Mouse (Mus musculus): ENCODE measurements around the gene Csdc2. TPM values are rescaled to one million over a fixed set of nuclear protein-coding genes. Genes with fewer than 3 reads are reported as not detected.
"Not testable (repeated sequence)": the region's sequence is repeated elsewhere in the genome, so short reads cannot be mapped to it uniquely, and the experiment has no call there.

Gene Csdc2
- polyA plus RNA-seq, 1 experiment from 2014 or later: 5.5 TPM

DNA sequence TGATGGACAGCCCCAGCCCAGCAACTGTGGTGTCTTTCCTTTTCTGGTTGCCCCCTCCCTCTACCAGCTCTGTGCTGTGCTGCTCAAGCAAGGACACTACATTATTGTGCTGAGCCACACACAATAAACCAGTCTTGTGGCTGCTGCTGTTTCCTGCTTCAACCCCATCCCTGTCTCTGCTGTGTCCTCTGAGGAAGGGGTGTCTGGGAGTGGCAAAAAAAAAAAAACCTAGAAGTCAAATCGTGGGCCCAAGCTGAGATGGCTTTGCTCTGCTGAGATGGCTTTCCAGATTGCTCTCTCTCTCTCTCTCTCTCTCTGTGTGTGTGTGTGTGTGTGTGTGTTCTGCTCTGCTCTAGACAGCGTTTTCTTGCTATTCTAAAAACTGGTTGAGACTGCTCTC is 31.9 kb downstream of the Csdc2 start:
- Histone ChIP-seq H3K9me3 (replicated peaks; ENCODE audit: control insufficient read depth, low read length) (no peaks in the 10 kb centered on the region), H3K4me3 (ENCODE audit: low read depth, low read length) (no peak overlapping the region), H3K4me1 (ENCODE audit: control insufficient read depth, insufficient read depth, low read length) (no peaks in the 10 kb centered on the region), H3K9ac (replicated peaks; ENCODE audit: low read length) (no peak overlapping the region), H3K27ac (replicated peaks; ENCODE audit: low read depth, low read length) (no peak overlapping the region), H3K4me2 (ENCODE audit: low read depth, low read length) (no peak overlapping the region), H3K36me3 (replicated peaks; ENCODE audit: control insufficient read depth, insufficient read depth, low read depth, low read length) (no peaks in the 10 kb centered on the region), H3K27me3 (ENCODE audit: control insufficient read depth, insufficient read depth, low read length) (no peaks in the 10 kb centered on the region)
- ATAC-seq (replicated peaks; ENCODE audit: insufficient number of reproducible peaks, low FRiP score, low TSS enrichment, low read depth): no peak
- no peak for DNase-seq (ENCODE audit: low spot score)
- 61% methylated on average over 2 of the region's 2 CpGs for WGBS

- peak; percentile 13 for DNase-seq (ENCODE audit: low spot score)
- no peak overlapping the region for H3K27ac ChIP-seq (replicated peaks; ENCODE audit: low read depth, low read length)
- H3K4me2 ChIP-seq (ENCODE audit: low read depth, low read length): no peak overlapping the region
- no peaks in the 10 kb centered on the region for H3K36me3 ChIP-seq (replicated peaks; ENCODE audit: control insufficient read depth, insufficient read depth, low read depth, low read length)
- H3K9ac ChIP-seq (replicated peaks; ENCODE audit: low read length): no peak overlapping the region
- H3K9me3 ChIP-seq (replicated peaks; ENCODE audit: control insufficient read depth, low read length): no peaks in the 10 kb centered on the region
- no peak overlapping the region for H3K4me3 ChIP-seq (ENCODE audit: low read depth, low read length)
- H3K27me3 ChIP-seq (ENCODE audit: control insufficient read depth, insufficient read depth, low read length): no peaks in the 10 kb centered on the region
- 65% methylated on average over 7 of the region's 7 CpGs for WGBS
- ATAC-seq (replicated peaks; ENCODE audit: insufficient number of reproducible peaks, low FRiP score, low TSS enrichment, low read depth): no peak
- no peaks in the 10 kb centered on the region for H3K4me1 ChIP-seq (ENCODE audit: control insufficient read depth, insufficient read depth, low read length)
These were observed 32.6 kb downstream of the Csdc2 start for GRCm38 (mm10) chr15:81969173-81969572.

DNA sequence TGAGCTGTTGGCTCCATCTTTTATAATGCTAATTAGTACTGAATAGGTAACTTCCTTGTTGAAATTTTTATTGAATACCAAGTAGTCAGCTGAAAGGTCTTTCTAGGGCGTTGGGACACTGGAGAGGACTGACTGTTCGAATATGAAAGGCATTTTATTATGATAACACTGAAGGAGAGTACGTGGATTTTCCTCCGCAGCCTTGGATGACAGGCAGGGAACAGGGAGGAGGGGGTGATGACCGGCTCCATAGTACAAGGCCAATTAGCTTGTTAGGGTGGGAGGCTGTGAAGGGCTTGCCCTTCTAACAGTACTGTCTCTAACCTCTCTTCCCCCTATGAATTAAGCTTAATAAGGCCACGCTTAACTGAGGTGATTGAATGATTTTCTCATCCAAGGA is 33.1 kb downstream of the Csdc2 start:
- not testable (repeated sequence) for H3K36me3 ChIP-seq (replicated peaks; ENCODE audit: control insufficient read depth, insufficient read depth, low read depth, low read length)

DNA sequence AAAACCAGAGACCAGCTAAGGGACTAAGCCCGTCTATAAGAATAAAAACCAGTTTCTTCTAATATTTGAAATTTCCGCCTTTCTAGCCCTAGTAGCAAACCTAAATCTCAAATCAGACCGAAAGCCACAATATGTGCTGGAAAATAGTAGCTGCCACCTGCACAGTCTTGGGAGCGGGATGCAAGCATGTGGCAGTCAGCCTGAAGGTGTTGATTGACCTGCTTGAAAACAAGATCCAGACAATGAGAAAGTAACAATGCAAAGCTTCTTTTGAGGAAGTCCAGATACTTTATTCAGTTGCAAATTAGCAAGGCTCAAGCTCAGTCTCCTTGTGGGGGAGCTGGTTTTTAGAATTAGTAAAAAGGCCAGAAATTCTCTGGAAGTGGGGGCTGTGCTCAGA is 33.9 kb downstream of the Csdc2 start:
- not testable (repeated sequence) for H3K4me1 ChIP-seq (ENCODE audit: control insufficient read depth, insufficient read depth, low read length); ATAC-seq (replicated peaks; ENCODE audit: insufficient number of reproducible peaks, low FRiP score, low TSS enrichment, low read depth); H3K4me3 ChIP-seq (ENCODE audit: low read depth, low read length); H3K36me3 ChIP-seq (replicated peaks; ENCODE audit: control insufficient read depth, insufficient read depth, low read depth, low read length); H3K9me3 ChIP-seq (replicated peaks; ENCODE audit: control insufficient read depth, low read length); H3K9ac ChIP-seq (replicated peaks; ENCODE audit: low read length); DNase-seq (ENCODE audit: low spot score); H3K27ac ChIP-seq (replicated peaks; ENCODE audit: low read depth, low read length); H3K4me2 ChIP-seq (ENCODE audit: low read depth, low read length); H3K27me3 ChIP-seq (ENCODE audit: control insufficient read depth, insufficient read depth, low read length)
- WGBS: 89% methylated on average over 4 of the region's 4 CpGs

More for the DNA sequence above, 33.1 kb downstream of the Csdc2 start:
- ATAC-seq (replicated peaks; ENCODE audit: insufficient number of reproducible peaks, low FRiP score, low TSS enrichment, low read depth); H3K4me2 ChIP-seq (ENCODE audit: low read depth, low read length); H3K9ac ChIP-seq (replicated peaks; ENCODE audit: low read length); H3K4me3 ChIP-seq (ENCODE audit: low read depth, low read length); H3K4me1 ChIP-seq (ENCODE audit: control insufficient read depth, insufficient read depth, low read length); H3K27ac ChIP-seq (replicated peaks; ENCODE audit: low read depth, low read length); H3K9me3 ChIP-seq (replicated peaks; ENCODE audit: control insufficient read depth, low read length); DNase-seq (ENCODE audit: low spot score); H3K27me3 ChIP-seq (ENCODE audit: control insufficient read depth, insufficient read depth, low read length): not testable (repeated sequence)
- WGBS: 75% methylated on average over 6 of the region's 6 CpGs

DNA sequence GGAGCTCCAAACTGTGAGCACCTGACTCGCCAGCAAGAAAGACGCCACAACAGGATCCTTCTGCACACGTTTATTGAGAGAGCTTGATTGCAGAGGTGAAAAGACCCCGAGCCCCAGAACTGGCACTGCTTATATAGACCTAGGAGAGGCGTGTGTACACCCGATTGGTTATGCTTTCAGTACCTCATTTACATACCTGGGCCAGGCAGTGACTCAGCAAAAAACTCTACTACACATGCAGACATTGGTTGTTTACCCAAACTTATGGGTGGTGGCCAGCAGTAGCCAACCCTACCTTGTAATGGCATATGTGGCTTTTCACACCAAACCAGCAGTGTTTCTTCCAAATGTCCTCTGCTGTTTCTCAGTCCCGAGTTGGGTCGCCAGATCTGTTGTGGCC is 38.6 kb downstream of the Csdc2 start:
- not testable (repeated sequence) for ATAC-seq (replicated peaks; ENCODE audit: insufficient number of reproducible peaks, low FRiP score, low TSS enrichment, low read depth)
- WGBS: 92% methylated on average over 8 of the region's 8 CpGs

DNA sequence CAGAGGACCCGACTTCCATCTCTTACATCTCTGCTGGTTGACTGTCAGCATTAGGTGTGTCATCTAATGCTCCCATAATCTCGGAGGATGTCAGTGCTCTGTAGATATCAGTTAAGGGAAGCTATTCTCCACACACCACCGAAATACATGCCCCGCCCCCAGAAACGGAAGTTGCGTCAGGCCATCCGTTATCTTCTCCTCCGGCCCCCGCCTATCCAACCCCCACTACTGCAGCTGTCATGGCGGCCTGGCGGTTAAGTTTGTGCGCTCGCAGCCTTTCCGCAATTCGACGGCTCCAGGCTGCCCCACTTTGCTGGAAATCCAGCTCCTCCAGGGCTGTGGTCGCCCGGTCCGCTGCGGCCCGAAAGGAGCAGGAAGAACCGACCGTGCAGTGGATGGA is 43.8 kb downstream of the Csdc2 start, which contains the start of gene 1700029P11Rik:
1700029P11Rik (plus strand) TSS at position 220 of the 400 bp plus-strand sequence.
- no peak within 1 kb of the TSS for H3K9ac ChIP-seq (replicated peaks; ENCODE audit: low read length)
- ATAC-seq (replicated peaks; ENCODE audit: insufficient number of reproducible peaks, low FRiP score, low TSS enrichment, low read depth) (no peak), DNase-seq (ENCODE audit: low spot score) (no peak)
- WGBS: 95% methylated on average over 23 of the region's 23 CpGs
- no peak within 1 kb of the TSS for H3K27ac ChIP-seq (replicated peaks; ENCODE audit: low read depth, low read length)
- H3K4me3 ChIP-seq (ENCODE audit: low read depth, low read length): no peak within 1 kb of the TSS
- no peak within 1 kb of the TSS for H3K4me2 ChIP-seq (ENCODE audit: low read depth, low read length)
- no peaks in the 10 kb centered on the region for H3K4me1 ChIP-seq (ENCODE audit: control insufficient read depth, insufficient read depth, low read length)
- no peaks in the 10 kb centered on the region for H3K9me3 ChIP-seq (replicated peaks; ENCODE audit: control insufficient read depth, low read length)
- no peaks in the 10 kb centered on the region for H3K36me3 ChIP-seq (replicated peaks; ENCODE audit: control insufficient read depth, insufficient read depth, low read depth, low read length)
- no peaks in the 10 kb centered on the region for H3K27me3 ChIP-seq (ENCODE audit: control insufficient read depth, insufficient read depth, low read length)

More for the DNA sequence above, 38.6 kb downstream of the Csdc2 start:
- not testable (repeated sequence) for H3K4me2 ChIP-seq (ENCODE audit: low read depth, low read length); H3K4me3 ChIP-seq (ENCODE audit: low read depth, low read length); H3K4me1 ChIP-seq (ENCODE audit: control insufficient read depth, insufficient read depth, low read length); H3K36me3 ChIP-seq (replicated peaks; ENCODE audit: control insufficient read depth, insufficient read depth, low read depth, low read length); DNase-seq (ENCODE audit: low spot score); H3K27ac ChIP-seq (replicated peaks; ENCODE audit: low read depth, low read length); H3K27me3 ChIP-seq (ENCODE audit: control insufficient read depth, insufficient read depth, low read length); H3K9ac ChIP-seq (replicated peaks; ENCODE audit: low read length); H3K9me3 ChIP-seq (replicated peaks; ENCODE audit: control insufficient read depth, low read length)

- no peaks in the 10 kb centered on the region for H3K4me1 ChIP-seq (ENCODE audit: control insufficient read depth, insufficient read depth, low read length)
- H3K4me2 ChIP-seq (ENCODE audit: low read depth, low read length): no peak overlapping the region
- H3K27me3 ChIP-seq (ENCODE audit: control insufficient read depth, insufficient read depth, low read length): no peaks in the 10 kb centered on the region
- no peaks in the 10 kb centered on the region for H3K9me3 ChIP-seq (replicated peaks; ENCODE audit: control insufficient read depth, low read length)
- H3K27ac ChIP-seq (replicated peaks; ENCODE audit: low read depth, low read length): no peak overlapping the region
- 58% methylated on average over 1 of the region's 1 CpGs for WGBS
- no peak overlapping the region for H3K4me3 ChIP-seq (ENCODE audit: low read depth, low read length)
- no peak overlapping the region for H3K9ac ChIP-seq (replicated peaks; ENCODE audit: low read length)
- no peaks in the 10 kb centered on the region for H3K36me3 ChIP-seq (replicated peaks; ENCODE audit: control insufficient read depth, insufficient read depth, low read depth, low read length)
- ATAC-seq (replicated peaks; ENCODE audit: insufficient number of reproducible peaks, low FRiP score, low TSS enrichment, low read depth) (no peak), DNase-seq (ENCODE audit: low spot score) (peak; percentile 12)
These were observed 45.6 kb downstream of the Csdc2 start for GRCm38 (mm10) chr15:81982173-81982572.

DNA sequence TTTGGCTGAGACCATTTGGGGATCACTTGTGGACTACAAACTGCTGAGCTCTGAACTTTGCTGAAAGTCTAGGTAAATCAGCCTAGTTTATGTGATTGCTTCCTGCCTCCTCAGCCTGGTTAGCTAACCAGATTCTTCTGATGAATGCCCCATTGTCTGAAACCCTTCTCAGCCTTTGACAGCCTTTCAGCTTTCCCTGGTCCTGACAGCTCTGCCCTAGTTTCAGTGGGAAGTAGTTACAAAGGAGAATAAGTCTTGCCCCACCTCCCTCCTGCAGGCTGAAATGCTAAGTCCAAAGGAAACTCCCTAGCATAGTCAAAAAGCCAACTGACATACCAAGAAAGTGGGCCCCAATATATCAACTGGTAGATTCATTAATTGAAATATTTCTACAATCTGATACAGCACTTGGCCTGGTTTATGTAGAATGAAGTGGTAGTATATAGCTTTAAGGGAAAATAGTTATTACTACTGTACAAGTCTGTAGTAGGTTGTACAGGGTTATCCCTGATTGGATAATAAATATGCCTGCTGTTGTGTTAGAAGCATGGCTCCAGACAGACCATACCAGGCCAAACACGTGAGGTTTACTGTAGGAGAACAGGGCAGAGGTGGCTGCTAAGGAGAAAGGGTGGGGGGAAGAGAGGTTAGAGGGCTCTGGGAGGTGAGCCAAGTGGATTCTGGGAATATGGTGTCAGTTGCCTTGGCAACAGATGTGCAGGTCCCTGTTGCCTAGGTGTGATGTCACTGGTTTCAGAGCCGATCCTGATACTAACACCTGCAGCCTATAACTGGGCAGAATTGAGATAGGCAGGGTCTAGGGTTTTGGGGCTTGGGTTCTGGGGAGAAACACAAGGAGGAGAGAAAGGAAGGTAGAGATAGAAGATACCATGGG is 49.0 kb downstream of the Csdc2 start:
- Histone ChIP-seq H3K4me2 (ENCODE audit: low read depth, low read length) (no peak overlapping the region), H3K4me1 (ENCODE audit: control insufficient read depth, insufficient read depth, low read length) (no peaks in the 10 kb centered on the region; the same call in 1 of the 2 replicates), H3K27me3 (ENCODE audit: control insufficient read depth, insufficient read depth, low read length) (no peaks in the 10 kb centered on the region), H3K9ac (replicated peaks; ENCODE audit: low read length) (no peak overlapping the region), H3K27ac (replicated peaks; ENCODE audit: low read depth, low read length) (no peak overlapping the region), H3K36me3 (replicated peaks; ENCODE audit: control insufficient read depth, insufficient read depth, low read depth, low read length) (no peaks in the 10 kb centered on the region), H3K4me3 (ENCODE audit: low read depth, low read length) (no peak overlapping the region), H3K9me3 (replicated peaks; ENCODE audit: control insufficient read depth, low read length) (no peaks in the 10 kb centered on the region)
- ATAC-seq (replicated peaks; ENCODE audit: insufficient number of reproducible peaks, low FRiP score, low TSS enrichment, low read depth) (no peak), DNase-seq (ENCODE audit: low spot score) (peak; percentile 42)
- 67% methylated on average over 2 of the region's 2 CpGs for WGBS
